Mouse (Mus musculus): Measurements from ENCODE around the gene 2210408I21Rik.
"Not testable (repeated sequence)": the region's sequence is repeated elsewhere in the genome, so short reads cannot be mapped to it uniquely, and the experiment has no call there.

Gene 2210408I21Rik

DNA sequence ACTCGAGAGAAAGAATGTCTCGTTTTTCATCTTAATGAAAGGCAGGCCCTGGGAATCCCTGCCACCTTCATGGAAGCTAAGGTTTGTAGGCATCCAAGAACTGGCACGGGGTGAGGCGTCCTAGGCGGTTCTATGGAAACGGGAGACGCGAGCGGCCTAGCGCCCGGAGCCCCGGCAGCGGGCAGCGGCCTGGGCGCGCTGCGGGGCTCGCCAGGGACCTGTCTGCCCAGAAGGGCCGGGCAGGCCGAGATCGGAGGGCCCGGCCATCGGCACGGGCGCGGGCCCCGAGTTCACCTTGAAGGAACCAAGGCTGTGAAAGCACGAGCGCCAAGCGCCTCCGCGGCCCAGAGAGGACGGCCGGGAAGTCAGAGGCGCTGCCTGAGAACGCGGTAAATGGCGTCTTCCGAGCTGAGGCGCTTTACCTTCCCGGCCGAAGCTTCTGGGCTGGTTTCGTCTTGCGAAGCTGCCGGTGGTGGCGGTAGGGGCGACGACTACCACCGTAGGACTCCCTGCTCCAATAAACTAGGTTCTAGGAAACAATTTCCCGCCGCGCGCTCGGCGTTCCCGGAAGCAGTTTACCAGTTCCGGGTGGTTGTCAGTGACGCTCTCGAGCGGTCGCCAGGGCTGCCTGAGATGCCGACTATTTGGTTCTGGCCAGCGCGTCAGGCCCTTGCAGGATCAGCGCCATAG lies at the start of gene 2210408I21Rik, which contains the start of gene Slf1:
2210408I21Rik (plus strand) TSS at position 610 of the 690 bp plus-strand sequence.
Slf1 (minus strand) TSS at position 543 of the 690 bp plus-strand sequence.
- DNase-seq = peak; percentile 91

DNA sequence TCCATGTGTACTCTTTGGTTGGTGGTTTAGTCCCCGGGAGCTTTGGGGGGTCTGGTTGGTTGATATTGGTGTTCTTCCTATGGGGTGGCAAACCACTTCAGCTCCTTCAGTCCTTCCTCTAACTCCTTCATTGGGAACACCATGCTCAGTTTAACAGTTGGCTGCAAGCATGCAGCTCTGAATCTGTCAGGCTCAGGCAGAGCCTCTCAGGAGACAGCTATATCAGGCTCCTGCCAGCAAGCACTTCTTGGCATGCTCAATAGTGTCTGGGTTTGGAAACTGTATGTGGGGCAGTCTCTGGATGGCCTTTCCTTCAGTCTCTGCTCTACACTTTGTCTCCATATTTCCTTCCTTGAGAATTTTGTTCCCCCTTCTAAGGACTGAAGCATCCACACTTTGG lies 42.5 kb upstream of the 2210408I21Rik start:
- not testable (repeated sequence) for DNase-seq

DNA sequence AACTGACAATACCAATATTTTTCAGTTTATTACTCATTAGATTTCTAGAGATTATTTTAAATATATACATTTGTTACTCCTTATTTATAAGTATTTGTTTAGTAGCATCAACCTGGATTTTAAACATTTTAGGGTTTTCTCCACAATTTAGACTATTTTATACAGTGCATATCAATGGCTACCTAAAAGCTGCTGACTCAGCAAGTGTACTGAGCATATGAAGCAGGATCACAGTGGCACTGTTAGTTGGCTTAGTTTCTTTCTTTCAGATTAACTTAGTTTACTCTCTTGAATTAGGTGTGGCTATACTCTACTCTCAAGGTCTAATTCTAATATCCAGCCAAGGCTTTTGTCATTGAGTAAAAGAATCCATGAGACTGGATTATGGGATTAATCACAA lies 27.6 kb upstream of the 2210408I21Rik start:
- no peak for DNase-seq

DNA sequence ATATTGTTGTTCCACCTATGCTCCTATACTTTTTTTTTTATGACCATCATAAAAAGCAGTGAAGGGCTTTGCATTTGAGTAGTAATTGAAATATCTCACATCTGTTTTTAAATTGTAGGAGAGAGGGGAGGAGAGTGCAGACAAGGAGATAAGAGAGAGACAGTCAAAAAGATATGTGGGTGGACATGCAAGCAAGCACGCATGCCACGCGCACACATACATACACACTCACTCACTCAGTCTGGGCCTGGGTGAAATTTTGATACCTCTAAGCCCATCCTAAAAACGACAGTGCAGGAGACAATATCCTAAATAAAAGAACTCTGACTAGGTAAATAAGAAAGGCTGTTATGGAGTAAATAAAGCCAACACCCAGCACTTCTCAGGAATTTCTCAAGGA lies 16.6 kb upstream of the 2210408I21Rik start:
- no peak for DNase-seq

DNA sequence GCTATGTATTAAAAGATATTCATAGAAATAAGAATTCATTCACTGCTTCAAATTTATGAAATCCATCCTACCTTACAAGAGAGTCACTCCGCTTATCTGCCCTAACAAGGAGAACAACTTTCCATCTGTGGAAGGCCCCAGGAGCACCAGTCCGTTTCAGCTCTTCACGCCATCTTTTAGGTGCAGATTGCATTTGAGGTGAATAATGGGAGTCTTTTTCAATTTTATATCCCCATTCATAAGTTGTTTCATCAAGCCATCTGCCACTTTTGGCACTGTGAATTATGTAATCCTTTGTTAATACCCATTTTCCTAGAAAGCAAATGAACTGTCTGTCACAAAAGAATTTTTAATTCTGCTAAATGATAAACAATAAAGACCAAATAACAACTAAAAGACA lies 10.2 kb upstream of the 2210408I21Rik start:
- no peak for DNase-seq

DNA sequence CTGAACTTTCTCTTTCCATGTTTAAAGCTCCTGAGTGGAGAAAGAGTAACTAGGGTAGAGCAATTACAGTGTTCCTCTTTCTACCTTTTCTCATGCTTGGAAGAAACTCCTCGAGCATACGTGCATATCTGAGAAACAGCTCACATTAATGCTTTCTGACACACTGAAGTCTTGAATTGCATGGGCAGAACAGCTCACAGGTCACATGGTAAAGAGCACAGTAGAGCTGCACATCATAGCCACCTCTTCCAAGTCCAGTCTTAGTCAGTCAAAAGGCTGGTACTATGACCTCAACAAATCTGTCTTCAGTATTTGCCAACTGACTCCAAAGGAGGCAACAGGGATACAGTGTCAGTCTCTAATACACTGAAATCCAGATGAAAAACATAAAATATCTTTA lies 7.1 kb upstream of the 2210408I21Rik start:
- no peak for DNase-seq

DNA sequence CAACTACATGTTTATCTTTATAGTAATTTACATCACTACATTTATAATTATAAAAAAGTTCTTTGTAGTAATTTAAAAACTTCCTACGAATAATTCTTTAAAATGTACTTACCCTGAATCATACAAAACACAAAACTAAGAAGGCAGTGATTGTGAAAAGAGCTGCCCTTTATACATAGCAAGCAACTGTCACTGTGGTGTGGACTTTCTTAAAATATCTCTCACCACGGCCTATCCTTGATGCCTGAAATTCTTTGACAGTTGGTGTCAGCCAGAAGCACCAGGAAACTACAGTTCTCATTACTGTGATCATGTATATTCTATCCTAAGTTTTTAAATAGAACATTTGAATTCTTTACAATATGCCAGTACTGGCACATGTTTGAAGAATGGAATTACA lies 4.2 kb upstream of the 2210408I21Rik start:
- no peak for DNase-seq

DNA sequence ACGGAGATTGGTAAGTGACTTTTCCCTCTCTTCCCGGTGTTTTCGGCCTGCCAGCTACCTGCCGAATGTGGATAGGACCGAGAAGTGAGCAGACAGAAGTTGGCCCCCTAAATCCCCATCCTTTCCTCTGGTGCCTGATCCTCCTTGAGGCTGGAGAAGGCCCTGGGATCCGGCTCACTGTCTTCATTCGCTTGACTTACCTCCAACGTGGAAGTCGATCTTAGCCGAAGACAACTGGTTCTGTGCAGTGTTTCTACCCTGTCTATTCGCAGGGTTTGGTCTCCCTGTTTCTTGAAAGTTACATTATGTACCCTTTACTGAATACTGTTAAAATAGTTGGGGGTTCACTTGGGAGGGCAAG lies 261 bp downstream of the 2210408I21Rik start:
- DNase-seq = no peak

DNA sequence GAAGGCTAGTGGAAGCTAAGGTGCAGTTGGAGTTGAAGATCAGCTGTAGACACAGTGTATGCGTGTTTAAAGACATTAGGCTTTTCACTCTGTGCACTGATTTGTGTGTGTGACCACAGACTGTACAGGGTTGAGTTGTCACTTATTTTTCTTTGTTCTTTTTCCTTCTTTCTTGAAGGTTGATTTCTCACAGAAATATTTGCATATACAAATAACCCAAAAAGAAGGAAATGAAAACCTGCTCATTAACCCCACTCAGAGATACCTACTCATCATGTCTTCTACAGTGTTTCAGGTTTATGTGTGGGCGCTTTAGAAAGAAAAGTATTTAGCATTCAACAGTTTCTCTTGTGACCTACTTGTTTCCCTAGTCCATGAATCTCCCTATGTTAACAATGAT lies 5.5 kb downstream of the 2210408I21Rik start:
- DNase-seq = no peak

DNA sequence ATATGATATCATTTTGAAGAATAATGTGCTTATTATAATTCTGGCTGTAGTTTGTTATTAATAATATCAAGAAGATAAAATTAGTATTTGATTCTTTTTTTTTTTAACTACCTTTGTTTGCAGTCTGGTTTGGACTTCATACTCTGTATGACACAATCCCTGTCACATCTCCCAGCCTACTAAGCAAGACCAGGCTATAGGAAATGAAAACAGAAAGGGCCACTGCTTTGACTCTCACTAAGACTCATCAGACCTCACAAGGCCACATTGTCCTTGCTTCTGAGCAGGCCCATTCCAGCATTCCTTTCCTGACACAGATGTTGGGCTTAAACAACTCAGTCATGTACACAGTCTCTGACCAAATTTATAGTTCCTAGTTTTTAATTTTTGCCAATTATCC lies 42.6 kb downstream of the 2210408I21Rik start:
- DNase-seq = no peak

DNA sequence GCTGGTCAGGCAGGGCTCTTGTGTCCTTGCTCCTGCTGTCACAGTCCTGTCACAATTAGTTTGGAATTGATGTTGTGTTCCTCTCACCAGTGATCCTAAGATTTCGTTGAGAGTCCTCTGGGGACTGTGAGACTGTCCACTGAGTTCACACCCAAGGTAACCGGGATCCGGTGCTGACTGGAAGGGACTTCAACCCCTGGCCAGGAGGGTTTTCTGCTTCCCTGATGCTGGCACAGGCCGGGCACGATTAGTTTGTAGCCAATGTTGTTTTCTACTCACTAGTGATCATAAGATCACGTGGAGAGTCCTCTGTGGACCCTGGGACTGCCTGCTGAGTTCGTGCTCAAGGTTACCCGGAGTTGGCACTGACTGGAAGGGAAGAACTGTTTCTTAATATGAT lies 55.3 kb downstream of the 2210408I21Rik start:
- no peak for DNase-seq

DNA sequence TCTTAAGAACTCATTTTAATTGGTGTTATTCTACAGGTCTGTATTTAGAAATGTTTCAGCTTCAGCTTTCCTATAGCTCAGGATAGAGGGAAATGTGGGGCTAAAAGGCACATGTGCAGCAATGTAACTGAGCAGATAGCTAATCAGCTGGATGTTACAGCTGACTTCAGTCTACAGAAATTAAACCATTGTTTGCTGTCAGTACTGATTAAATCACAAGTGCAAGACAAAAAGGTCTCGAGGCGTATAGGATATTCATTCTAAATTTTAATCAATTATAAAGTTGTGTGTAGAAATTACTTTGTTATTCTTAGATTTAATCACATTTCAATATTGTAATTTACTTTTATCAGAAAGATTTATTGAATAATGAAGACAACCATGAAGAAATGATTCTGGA lies 56.9 kb downstream of the 2210408I21Rik start:
- no peak for DNase-seq

DNA sequence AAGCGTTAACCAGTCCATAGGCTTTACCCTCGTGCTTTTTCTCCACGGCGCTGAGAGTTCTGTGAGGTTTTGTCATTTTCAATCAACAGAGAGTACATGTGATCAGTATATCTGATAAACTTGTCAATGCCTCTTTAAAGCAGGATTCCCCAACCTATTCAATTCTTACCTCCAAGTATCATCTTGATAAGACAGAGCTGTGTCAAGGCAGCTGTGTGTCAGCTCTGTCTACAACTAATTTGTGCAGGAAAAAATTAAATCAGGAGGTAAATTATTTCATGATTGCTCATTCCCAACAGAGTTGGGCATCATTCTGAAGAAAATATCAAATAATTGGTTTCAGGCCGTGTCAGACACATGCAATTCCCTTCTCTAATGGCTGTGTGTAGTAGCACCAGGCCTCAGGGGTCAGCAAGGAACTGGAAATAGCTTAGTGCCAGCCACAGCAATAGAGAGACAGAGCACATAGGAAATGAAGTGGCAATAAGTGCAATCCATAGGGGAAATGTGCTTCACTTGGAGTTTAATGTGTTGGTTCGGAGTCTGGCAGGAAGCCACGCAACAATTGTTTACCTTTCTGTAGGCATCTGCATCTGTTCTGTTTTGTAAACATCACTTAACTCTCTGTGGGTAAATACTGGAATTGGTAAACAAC lies 73.6 kb downstream of the 2210408I21Rik start:
- DNase-seq = no peak

DNA sequence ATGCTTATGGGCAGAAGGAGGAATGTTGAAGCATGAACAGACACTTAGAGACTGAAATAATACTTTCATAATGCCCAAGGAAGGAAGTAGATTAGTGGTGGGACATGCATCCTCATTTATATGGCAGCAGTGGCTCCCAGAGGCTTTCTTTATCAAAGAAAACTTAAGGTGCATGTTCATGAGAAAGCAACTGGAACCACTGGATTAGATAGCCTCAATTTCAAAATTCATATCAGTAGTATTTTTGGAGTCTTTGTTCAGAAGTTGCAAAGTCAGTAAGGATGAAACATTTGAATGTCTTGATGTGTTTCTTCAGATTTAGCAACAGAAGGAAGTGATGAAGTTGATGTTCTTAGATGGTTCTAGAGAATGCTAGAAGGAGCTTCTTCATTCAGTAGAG lies 77.9 kb downstream of the 2210408I21Rik start:
- DNase-seq = no peak

DNA sequence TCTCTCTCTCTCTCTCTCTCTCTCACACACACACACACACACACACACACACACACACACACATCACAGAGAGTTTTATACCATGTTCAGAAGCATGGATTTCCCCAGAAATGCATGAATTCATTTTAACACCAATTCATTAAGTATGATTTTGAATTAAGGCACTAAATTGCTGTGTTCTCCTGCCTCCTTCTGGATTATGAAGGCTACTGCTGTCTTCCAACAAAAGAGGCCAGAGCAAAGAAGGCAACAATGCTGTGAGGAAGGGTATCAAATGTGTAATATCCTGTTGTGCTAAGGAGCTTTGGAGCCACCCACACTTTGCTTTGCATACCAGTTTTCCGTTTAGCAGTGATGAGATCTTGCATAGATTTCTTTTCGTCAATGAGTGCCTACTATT lies 80.1 kb downstream of the 2210408I21Rik start:
- DNase-seq = no peak

DNA sequence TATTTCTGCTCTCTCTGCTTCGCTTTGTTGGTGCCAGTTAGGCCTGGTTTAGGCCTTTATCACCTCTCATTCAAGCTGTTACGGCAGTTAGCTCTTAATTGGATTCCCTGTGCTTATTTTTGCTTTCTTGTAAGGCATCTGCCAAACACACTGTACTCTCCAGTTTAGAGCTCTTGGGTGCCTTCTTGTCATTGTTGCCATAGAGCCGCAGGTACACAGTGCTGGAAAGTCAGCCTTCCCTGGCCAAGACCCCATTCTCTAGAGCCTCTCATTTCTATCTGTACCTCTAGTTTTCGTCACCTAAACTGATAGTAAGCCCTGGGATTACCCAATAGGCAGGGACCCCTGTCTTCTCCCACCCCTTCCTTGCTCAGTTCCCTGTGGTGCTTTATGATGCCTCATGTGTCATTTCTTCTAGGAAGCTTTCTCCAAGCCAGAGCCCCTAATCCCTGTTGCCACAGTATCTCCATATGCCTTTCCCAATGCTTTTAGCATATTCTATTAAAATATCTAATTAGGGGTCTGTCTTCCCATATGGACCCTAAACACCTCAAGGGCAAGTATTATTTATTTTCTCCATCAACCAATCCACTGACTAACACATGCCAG lies 82.4 kb downstream of the 2210408I21Rik start:
- DNase-seq = no peak

DNA sequence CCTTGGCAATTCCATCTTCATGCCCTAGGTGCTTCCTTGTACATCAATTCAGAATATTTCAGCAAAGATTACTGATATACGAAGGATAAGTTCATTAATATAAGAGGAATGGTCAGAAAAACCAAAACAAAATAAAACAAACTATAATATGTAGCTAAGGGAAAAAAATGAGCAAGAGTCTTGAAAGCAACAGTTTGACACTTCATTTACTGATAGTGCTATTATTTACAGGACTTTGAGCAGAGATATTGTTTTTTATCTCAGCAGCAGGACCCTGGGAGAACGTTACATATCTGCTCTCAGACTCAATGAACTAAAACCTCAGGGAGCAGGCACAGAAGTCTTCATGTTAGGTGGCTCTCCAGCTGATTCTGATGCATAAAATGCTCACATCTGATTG lies 85.7 kb downstream of the 2210408I21Rik start:
- no peak for DNase-seq

DNA sequence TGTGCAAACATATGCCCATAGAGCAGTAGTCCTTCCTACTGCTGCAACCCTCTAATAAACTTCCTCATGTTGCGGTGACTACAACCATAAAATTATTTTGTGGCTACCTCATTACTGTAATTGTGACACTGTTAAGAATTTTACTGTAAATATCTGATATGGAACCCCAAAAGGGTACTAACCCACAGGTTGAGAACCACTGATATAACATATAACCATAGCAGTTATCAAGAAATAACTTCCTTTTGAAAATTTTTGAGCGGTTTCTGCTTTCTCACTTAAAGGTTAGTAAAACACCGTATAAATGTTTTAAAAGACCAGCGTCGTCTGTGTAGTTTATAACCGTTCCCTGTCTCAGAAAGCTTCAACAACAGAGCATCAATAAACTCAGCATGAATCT lies 121.2 kb downstream of the 2210408I21Rik start:
- no peak for DNase-seq

DNA sequence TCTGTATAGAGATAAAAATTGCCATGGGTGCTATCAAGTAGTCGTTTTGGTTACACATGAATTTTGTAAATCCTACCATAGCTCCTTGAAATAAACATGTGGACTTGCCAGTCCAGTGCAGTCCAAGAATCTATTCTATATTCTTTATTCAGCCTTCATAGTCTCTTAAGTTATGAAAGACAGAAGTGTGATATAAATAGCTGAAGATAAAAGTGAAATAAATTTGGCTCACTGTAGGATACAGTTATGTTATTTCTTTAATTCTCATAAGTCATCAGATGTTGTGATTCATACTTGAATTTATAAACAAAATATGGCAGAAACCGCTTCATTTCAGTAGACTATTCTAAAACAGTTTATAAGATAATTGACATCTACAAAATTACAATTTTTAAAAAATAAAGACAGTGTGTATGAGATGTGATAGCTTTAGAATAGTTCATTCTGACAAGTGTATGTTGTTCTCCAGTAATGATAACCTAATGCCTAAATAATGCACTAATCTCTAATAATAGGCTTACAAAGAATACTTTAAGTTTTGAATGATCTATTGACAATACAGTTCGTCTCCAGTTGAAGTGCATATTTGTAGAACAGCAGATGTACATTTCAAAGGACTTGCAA lies 127.5 kb downstream of the 2210408I21Rik start:
- no peak for DNase-seq

DNA sequence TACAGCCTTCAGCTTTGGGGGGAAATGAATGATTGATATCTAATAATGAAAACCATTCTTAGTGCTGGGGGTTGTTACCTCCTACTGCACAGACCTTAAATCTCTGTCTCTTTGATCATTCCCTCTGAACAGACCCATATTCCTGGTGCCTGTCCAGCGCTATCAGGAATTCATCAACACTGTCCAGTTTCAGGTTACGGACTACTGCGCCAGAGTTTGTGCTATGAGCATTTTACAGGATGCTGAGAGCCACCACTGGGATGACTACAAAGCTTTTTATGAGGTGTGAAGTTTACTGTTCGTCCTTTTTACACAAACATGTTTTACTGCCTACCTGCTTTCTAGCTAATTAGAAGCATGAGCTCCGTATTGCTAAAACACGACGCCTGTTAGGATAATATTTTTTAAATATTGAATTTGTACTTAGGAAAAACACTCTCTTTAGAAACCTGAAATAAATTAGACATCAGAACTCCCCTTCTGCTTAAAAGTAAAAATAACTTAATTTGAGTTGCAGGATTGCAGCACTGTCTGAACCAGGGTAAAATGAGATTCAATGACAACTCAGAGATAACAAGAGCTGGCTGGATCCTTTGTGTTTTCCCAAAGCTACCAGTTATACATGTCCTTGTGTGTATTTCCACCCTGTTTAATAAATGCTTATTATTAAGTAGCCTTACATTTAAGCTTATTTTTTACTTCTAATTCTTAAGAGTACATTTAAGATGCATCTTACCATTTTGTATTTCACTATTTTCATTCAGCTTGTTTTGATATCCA lies 128.2 kb downstream of the 2210408I21Rik start:
- no peak for DNase-seq

DNA sequence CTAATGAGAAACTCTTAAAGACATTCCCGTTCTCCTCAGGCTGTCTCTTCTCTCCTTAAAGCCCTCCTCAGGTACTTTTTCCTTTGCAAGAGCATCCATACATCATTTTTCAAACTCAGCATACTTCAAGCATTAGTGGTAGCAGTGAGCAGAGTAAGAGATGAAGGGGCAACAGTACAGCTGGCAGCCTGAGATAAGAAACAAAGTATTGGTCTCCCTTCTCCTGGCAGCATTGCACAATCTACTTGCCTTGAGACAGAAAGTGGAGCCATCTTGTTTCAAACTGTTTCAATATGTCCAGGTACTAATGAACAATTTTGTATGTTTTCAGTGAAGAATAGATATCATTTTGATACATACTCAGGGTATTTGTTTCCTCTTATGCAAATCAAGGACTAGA lies 129.1 kb downstream of the 2210408I21Rik start:
- DNase-seq = no peak

DNA sequence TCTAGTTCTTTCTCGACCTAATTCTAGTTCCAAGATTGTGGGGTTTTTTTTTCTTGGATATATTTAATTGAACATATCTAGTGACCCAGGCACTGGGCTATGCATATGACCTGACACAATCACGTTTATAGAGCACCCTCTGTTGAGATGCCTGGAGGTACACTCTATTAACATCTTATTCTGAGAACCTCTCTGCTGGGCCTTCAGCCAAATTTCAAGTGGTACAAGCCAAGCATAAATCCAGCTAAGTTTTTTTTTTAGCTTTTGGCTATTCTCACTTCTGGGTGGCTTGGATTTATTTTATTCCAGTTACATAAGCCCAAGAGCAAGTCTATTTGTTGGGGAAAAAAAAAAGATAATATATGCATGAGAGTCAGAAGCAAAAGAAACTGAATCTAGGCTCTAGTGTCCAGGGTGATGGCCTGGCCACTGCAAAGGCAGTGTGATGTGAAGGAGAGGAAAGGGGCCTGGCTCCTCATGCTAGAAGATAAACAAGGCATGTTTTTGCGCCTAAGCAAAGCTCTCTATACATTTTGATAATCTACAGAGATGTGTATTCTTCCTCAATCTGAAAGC lies 139.9 kb downstream of the 2210408I21Rik start:
- DNase-seq = no peak

All from lung, postnatal 10 days (tissue).